Mouse (Mus musculus): ENCODE data around the gene Atp6v0a4.
A peak's percentile ranks its signal among the peaks of the same experiment; 100 is the strongest.

Gene Atp6v0a4

GRCm38 (mm10) chr6:38021406-38021805 is 103.0 kb downstream of the Atp6v0a4 start:
- no peak for DNase-seq (ENCODE audit: low read depth in 2 of 2, low spot score in 2 of 2)

DNA sequence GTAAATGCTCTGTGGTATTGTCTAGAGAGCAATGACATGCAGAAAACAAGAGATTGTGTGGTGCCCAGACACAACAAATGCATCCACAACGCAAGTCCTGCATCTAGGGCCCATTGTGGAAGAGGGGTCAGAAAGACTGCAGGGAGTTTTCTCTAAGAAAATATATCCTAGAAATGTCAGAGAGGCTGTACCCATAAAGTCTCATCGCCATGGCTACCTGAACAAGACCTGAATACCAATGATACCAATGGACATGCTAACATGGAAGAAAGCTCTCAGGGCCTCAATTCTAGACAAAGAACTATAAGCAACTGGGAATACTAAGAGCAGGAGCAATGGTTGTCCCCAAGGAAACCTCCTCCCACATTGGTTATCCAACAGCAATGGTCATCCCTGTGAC is 111.6 kb downstream of the Atp6v0a4 start:
- no peak for DNase-seq (ENCODE audit: low read depth in 2 of 2, low spot score in 2 of 2)

GRCm38 (mm10) chr6:38007459-38007858 is 116.9 kb downstream of the Atp6v0a4 start:
- peak; percentile 8 to 23 for DNase-seq (ENCODE audit: low read depth in 2 of 2, low spot score in 2 of 2)
